Mouse (Mus musculus) C2C12 (cell line): Measurements from ENCODE around the gene Nt5c2.

Experiments
- CEBPB ChIP-seq: IDR thresholded peaks from one replicate; pipeline ENCODE4 v1.6.1; 2011; ENCODE audit warnings: low read depth, mild to moderate bottlenecking, control low read depth, moderate library complexity
- CTCF ChIP-seq: IDR thresholded peaks from one replicate; pipeline ENCODE4 v1.5.1; 2011; ENCODE audit not compliant: control insufficient read depth, insufficient read depth, insufficient read length
- FOSL1 ChIP-seq: IDR thresholded peaks from one replicate; pipeline ENCODE4 v1.8.0; 2011; ENCODE audit warnings: mild to moderate bottlenecking, low read length; ENCODE audit not compliant: poor library complexity, insufficient read depth, severe bottlenecking
- MAX ChIP-seq: IDR thresholded peaks from one replicate; pipeline ENCODE4 v1.6.1; 2011; ENCODE audit warnings: mild to moderate bottlenecking, control low read depth
- MYOD1 ChIP-seq: IDR thresholded peaks from one replicate; pipeline ENCODE4 v1.6.1; 2011; ENCODE audit warnings: low read depth; ENCODE audit not compliant: control insufficient read depth, insufficient read length
- USF1 ChIP-seq: IDR thresholded peaks from one replicate; pipeline ENCODE4 v1.6.1; 2011; ENCODE audit warnings: low read depth, mild to moderate bottlenecking, control low read depth, moderate library complexity

GRCm38 (mm10) chr19:46975997-46976396, 39.0 kb downstream of the Nt5c2 start:
- TF ChIP-seq USF1 (no peak), CEBPB (no peak), CTCF (no peak), MYOD1 (no peak), MAX (no peak), FOSL1 (no peak)
